8 mouse cellular contexts compared by ENCODE assay signal in the genomic region with DNA sequence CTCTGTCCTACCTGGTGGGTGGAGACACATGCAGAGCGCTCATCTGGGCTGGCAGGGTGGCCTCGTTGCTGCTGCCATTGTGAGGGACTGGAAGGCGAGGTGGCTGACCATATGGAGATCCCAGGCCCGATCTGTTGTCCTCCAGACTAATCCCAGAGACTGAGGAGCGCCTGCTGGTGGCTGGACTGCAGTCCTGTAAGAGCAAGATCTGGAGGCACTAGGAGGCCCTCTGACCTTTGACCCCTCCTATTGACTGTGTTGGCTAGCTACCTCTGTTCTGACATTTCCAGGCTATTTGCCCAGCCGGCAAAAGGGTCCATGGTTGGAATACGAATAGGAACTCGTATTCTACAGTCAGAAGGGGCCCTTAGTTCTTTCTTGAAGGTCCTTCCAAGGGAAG. TPM values are rescaled to one million over a fixed set of nuclear protein-coding genes. Genes with fewer than 3 reads are reported as not detected.
DNase-seq lines count a peak whose midpoint lies in the region; ATAC-seq lines count a peak whose summit lies in the region.

No protein-coding gene starts in this region.

- ATAC-seq in megakaryocyte, adult 5-6 weeks (ENCODE audit: poor library complexity, severe bottlenecking): no peak

- peak; percentile 48 for DNase-seq in kidney, adult 18-20 months
- DNase-seq in kidney, postnatal 4 days: no peak
- DNase-seq in ES-CJ7 (ENCODE audit: low read depth, low spot score) (peak; percentile 28), MN1 (ENCODE audit: low spot score) (no peak)
- DNase-seq in cerebellum, adult 9-10 months: peak; percentile 60
- peak; percentile 48 for DNase-seq in kidney, postnatal 10 days
- DNase-seq in thymus, postnatal 0 days (ENCODE audit: low spot score): no peak

RNA-seq across cellular contexts. Expression of a gene that starts 12.7 kb away (rescaled TPM):
- 23.6 and 25.2 TPM in 2 replicates for polyA plus RNA-seq in thymus, postnatal 0 days (2015; fragmentation: Nextera tagmentation; extraction: Ambion mirVana)
- 0.33 and 0.82 TPM in 2 replicates for total RNA-seq in megakaryocyte, adult 5-6 weeks (2015)
- 0.77 and 3.9 TPM in 2 replicates for total RNA-seq in megakaryocyte, adult 5-6 weeks (2017)

RNA-seq across cellular contexts. Expression of a gene that starts 28.2 kb away (rescaled TPM):
- polyA plus RNA-seq in thymus, postnatal 0 days (2015; fragmentation: Nextera tagmentation; extraction: Ambion mirVana): 0.46 and 0.54 TPM in 2 replicates
- total RNA-seq in megakaryocyte, adult 5-6 weeks (2015): 6.8 and 11.0 TPM in 2 replicates
- 8.0 and 8.5 TPM in 2 replicates for total RNA-seq in megakaryocyte, adult 5-6 weeks (2017)

RNA-seq across cellular contexts. Expression of a gene that starts 43.8 kb away (rescaled TPM):
- 5.1 TPM in 2 replicates for polyA plus RNA-seq in thymus, postnatal 0 days (2015; fragmentation: Nextera tagmentation; extraction: Ambion mirVana)
- not detected in 2 replicates for total RNA-seq in megakaryocyte, adult 5-6 weeks (2015)
- total RNA-seq in megakaryocyte, adult 5-6 weeks (2017): not detected in 2 replicates

Comparison
In these comparisons a context has a peak if more than half of its experiments do, and no peak if none do; other contexts are left out.
1. DNase-seq: peak in kidney, adult 18-20 months (single experiment), ES-CJ7 (single experiment), cerebellum, adult 9-10 months (single experiment) and kidney, postnatal 10 days (single experiment); none in kidney, postnatal 4 days (0 of 2), thymus, postnatal 0 days (single experiment) and MN1 (single experiment).